Mouse (Mus musculus): ENCODE results near the gene Atg10.
"Not testable (repeated sequence)": the region's sequence is repeated elsewhere in the genome, so short reads cannot be mapped to it uniquely, and the experiment has no call there.

Gene Atg10

DNA sequence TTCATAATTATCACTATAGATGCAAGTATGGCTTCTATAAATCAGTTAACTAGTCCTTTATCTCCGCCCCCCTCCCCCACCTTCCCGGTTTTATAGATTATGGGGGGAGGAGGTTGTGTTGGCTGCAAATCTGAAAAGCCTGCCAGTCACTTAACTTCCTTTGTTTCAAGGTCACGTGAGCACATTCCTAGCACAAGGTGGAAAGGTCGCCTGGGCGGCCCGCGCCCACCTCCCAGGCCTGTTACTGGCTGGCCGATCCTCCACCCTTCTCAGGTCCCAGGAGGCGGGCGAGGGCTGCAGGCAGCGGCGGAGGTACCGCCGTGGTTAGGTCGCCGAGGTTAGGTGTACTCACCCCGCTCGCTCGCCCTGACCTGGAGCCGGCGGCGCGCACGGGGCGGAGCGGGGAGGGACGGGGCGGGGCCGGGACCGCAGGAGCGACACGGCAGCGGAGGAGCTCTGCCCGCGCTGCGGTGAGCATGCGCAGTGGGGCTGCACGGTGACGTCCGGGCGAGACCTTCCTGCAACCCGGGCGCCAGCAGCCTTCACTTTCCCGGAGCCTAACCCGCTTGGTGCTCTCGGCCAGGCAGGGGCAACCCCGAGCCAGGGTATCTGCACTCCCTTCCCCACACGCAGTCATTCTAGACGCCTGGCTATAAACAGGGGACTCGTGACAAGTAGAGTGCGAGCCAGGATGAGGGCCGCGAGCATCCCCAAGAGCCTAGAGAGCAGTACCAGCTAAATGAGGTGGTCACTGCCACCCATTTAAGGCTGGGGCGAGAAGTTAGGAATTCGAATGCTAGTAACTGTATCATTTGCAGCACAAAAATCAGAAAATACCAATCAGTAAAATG, at the start of gene Atg10:
Atg10 (minus strand) TSS at position 382 of the 851 bp plus-strand sequence.
- no peaks in the 10 kb centered on the region for H3K36me3 ChIP-seq (ENCODE audit: insufficient read depth, low read length)
- no peaks in the 10 kb centered on the region for H3K9me3 ChIP-seq (ENCODE audit: low read length)
- peaks cover 54% of the 10 kb centered on the region for H3K4me1 ChIP-seq (replicated peaks; ENCODE audit: low read depth, low read length)
- TF ChIP-seq NANOG (IDR thresholded peaks at IDR 0.05; ENCODE audit: borderline replicate concordance, low read length) (no peak), CTCF (conservative IDR thresholded peaks at IDR 0.05; ENCODE audit: low read length) (no peak), POU5F1 (IDR thresholded peaks at IDR 0.05; ENCODE audit: borderline replicate concordance, low read length) (no peak)
- H3K4me3 ChIP-seq (replicated peaks; ENCODE audit: low read length) = peak within 1 kb of the TSS; percentile 81
- no peaks in the 10 kb centered on the region for H3K27me3 ChIP-seq (ENCODE audit: insufficient read depth, low read length)

DNA sequence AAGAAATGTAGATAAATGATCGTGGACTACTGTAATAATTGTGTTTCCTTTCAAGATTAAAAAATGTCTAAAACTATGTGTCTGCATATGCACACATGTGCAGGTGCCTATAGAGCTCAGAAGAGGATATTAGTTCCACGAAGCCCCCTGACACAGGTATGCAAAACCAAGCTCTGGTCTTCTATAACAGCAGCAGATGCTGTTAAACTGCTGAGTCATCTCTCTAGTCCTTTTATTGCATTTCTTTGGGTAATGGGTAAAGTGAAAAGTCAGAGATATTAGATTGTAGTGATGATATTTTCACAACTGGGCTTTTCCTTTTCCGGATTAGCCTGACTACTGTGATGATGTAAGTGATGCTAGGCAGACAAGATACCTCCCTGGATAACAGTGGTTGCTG, 28.6 kb upstream of the Atg10 start:
- TF ChIP-seq POU5F1 (IDR thresholded peaks at IDR 0.05; ENCODE audit: borderline replicate concordance, low read length) (no peak), NANOG (IDR thresholded peaks at IDR 0.05; ENCODE audit: borderline replicate concordance, low read length) (no peak), CTCF (conservative IDR thresholded peaks at IDR 0.05; ENCODE audit: low read length) (no peak)
- H3K4me3 ChIP-seq (replicated peaks; ENCODE audit: low read length) = no peak overlapping the region
- no peaks in the 10 kb centered on the region for H3K36me3 ChIP-seq (ENCODE audit: insufficient read depth, low read length)
- no peaks in the 10 kb centered on the region for H3K4me1 ChIP-seq (replicated peaks; ENCODE audit: low read depth, low read length)
- H3K27me3 ChIP-seq (ENCODE audit: insufficient read depth, low read length) = no peaks in the 10 kb centered on the region
- no peaks in the 10 kb centered on the region for H3K9me3 ChIP-seq (ENCODE audit: low read length)

DNA sequence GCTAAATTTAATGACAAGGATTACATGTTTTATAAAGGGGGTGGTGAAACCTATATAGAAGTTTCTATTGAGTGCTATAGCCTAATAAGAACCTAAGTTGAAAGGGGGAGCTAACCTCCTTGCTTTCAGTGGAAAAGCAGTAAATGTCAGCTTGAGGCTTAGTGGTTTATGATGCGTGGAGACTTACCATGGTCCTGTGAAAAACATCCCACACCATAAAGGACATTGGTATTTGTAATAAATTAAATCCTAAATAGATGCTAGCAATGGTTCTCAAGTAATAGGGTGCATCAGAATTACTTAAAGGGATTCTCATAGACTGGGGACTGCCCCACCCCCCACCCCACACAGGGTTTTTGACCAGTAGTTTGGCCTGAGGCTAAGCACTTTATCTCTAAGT, 27.9 kb upstream of the Atg10 start:
- TF ChIP-seq NANOG (IDR thresholded peaks at IDR 0.05; ENCODE audit: borderline replicate concordance, low read length) (no peak), POU5F1 (IDR thresholded peaks at IDR 0.05; ENCODE audit: borderline replicate concordance, low read length) (no peak), CTCF (conservative IDR thresholded peaks at IDR 0.05; ENCODE audit: low read length) (no peak)
- Histone ChIP-seq H3K4me3 (replicated peaks; ENCODE audit: low read length) (no peak overlapping the region), H3K36me3 (ENCODE audit: insufficient read depth, low read length) (no peaks in the 10 kb centered on the region), H3K4me1 (replicated peaks; ENCODE audit: low read depth, low read length) (no peaks in the 10 kb centered on the region), H3K27me3 (ENCODE audit: insufficient read depth, low read length) (no peaks in the 10 kb centered on the region), H3K9me3 (ENCODE audit: low read length) (no peaks in the 10 kb centered on the region)

DNA sequence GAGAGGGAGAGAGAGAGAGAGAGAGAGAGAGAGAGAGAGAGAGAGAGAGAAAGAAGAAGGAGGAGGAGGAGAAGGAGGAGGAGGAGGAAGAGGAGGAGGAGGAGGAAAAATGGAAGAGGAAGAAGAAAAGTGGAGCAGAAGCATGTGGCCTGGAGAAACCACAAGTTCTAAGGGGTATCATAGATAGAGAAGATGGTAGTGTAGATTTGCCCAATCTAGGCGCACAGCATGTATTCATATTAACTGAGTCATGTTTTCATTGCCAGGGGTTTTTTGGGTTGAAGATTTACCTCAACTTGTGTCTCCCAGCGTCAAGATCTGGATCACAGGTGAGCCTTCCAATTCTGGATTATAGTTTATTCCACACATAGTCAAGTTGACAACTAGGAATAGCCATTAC, 26.3 kb upstream of the Atg10 start:
- not testable (repeated sequence) for H3K4me3 ChIP-seq (replicated peaks; ENCODE audit: low read length); H3K4me1 ChIP-seq (replicated peaks; ENCODE audit: low read depth, low read length); H3K27me3 ChIP-seq (ENCODE audit: insufficient read depth, low read length); H3K36me3 ChIP-seq (ENCODE audit: insufficient read depth, low read length); H3K9me3 ChIP-seq (ENCODE audit: low read length)

DNA sequence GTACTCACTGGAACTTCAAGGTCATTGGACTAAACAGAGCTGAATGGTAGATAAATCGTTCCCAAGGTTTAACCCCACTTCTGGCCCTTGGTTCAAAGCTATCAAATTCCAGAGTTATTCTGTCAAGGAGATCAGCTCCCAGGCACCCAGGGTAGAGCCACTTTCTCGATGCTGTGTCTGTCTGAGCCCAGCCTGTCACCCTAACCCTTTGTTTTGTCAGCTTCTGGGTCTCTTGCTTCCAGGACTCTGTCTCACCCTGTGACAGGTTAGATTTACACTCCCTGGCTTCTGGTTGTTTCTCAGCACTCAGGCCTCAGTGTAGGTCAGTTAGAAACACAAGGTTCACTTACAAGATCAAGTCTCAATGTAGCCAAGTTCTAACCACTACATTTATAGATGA, 22.7 kb upstream of the Atg10 start:
- TF ChIP-seq CTCF (conservative IDR thresholded peaks at IDR 0.05; ENCODE audit: low read length) (no peak), NANOG (IDR thresholded peaks at IDR 0.05; ENCODE audit: borderline replicate concordance, low read length) (no peak), POU5F1 (IDR thresholded peaks at IDR 0.05; ENCODE audit: borderline replicate concordance, low read length) (no peak)

DNA sequence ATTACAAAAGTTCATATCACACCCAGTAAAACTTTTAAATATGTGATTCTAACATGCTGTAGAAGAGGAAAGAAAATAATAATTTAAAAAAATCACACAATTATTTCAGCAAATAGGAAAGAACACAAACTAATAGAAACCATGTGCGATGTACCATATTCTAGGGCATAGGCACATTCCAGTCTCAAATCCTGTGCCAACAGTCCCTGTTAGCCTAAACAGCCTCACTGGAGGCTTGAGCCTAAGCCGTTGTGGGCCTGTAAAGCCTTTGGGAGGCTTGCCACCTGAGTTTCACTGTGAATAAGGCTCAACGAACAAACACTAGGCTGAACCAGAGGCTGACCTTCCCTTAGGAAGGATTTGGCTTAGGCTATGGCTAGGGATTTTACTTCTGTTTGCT, 14.2 kb upstream of the Atg10 start:
- TF ChIP-seq POU5F1 (IDR thresholded peaks at IDR 0.05; ENCODE audit: borderline replicate concordance, low read length) = no peak
- no peak for TF ChIP-seq CTCF (conservative IDR thresholded peaks at IDR 0.05; ENCODE audit: low read length)
- no peak for TF ChIP-seq NANOG (IDR thresholded peaks at IDR 0.05; ENCODE audit: borderline replicate concordance, low read length)
- Histone ChIP-seq H3K36me3 (ENCODE audit: insufficient read depth, low read length) (no peaks in the 10 kb centered on the region), H3K27me3 (ENCODE audit: insufficient read depth, low read length) (no peaks in the 10 kb centered on the region), H3K9me3 (ENCODE audit: low read length) (peaks cover 15% of the 10 kb centered on the region), H3K4me3 (replicated peaks; ENCODE audit: low read length) (no peak overlapping the region), H3K4me1 (replicated peaks; ENCODE audit: low read depth, low read length) (no peaks in the 10 kb centered on the region)

More for the DNA sequence above, 22.7 kb upstream of the Atg10 start:
- Histone ChIP-seq H3K4me1 (replicated peaks; ENCODE audit: low read depth, low read length) (no peaks in the 10 kb centered on the region), H3K27me3 (ENCODE audit: insufficient read depth, low read length) (no peaks in the 10 kb centered on the region), H3K9me3 (ENCODE audit: low read length) (no peaks in the 10 kb centered on the region), H3K36me3 (ENCODE audit: insufficient read depth, low read length) (no peaks in the 10 kb centered on the region), H3K4me3 (replicated peaks; ENCODE audit: low read length) (no peak overlapping the region)

DNA sequence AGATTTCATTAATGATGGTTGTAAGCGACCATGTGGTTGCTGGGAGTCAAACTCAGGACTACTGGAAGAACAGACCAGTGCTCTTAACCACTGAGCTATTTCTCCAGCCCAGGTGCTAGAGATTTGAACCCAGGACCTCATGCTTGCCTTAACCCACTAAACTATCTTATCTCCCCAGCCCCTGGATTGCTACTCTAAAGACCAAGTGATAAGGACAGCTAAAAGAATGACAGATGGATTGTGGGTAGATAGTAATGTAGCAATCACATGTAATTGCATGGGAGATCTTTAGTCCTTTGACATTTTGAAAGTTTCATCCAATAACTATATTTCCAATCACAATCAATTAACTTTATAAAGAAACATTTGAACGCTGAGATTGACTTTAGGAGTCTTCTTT, 13.1 kb upstream of the Atg10 start:
- Histone ChIP-seq H3K4me3 (replicated peaks; ENCODE audit: low read length) (no peak overlapping the region), H3K9me3 (ENCODE audit: low read length) (peaks cover 26% of the 10 kb centered on the region), H3K36me3 (ENCODE audit: insufficient read depth, low read length) (no peaks in the 10 kb centered on the region), H3K4me1 (replicated peaks; ENCODE audit: low read depth, low read length) (no peaks in the 10 kb centered on the region), H3K27me3 (ENCODE audit: insufficient read depth, low read length) (no peaks in the 10 kb centered on the region)
- no peak for TF ChIP-seq CTCF (conservative IDR thresholded peaks at IDR 0.05; ENCODE audit: low read length)
- no peak for TF ChIP-seq POU5F1 (IDR thresholded peaks at IDR 0.05; ENCODE audit: borderline replicate concordance, low read length)
- TF ChIP-seq NANOG (IDR thresholded peaks at IDR 0.05; ENCODE audit: borderline replicate concordance, low read length) = no peak

DNA sequence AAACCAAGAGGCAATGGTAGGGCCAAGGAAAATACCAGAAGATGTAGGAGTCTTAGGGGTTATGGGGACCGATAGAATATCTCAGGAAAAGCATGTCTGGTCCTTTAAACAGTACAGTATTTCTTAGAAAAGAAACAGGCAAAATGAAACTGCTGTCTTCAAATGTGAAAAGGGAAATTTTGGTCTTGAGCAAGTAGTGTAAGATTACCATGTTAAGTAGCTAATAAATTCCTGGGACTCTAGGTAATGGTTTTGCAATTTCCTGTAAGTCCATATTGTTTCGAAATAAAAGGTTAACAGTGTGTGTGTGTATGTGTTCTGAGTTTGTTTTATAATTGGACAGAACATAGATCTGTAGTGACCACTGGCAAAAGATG, 658 bp upstream of the Atg10 start:
- H3K27me3 ChIP-seq (ENCODE audit: insufficient read depth, low read length) = no peaks in the 10 kb centered on the region
- H3K36me3 ChIP-seq (ENCODE audit: insufficient read depth, low read length) = no peaks in the 10 kb centered on the region
- H3K4me3 ChIP-seq (replicated peaks; ENCODE audit: low read length) = peak overlapping the region; percentile 81
- TF ChIP-seq NANOG (IDR thresholded peaks at IDR 0.05; ENCODE audit: borderline replicate concordance, low read length) = no peak
- no peak for TF ChIP-seq CTCF (conservative IDR thresholded peaks at IDR 0.05; ENCODE audit: low read length)
- TF ChIP-seq POU5F1 (IDR thresholded peaks at IDR 0.05; ENCODE audit: borderline replicate concordance, low read length) = no peak
- H3K9me3 ChIP-seq (ENCODE audit: low read length) = no peaks in the 10 kb centered on the region
- peaks cover 52% of the 10 kb centered on the region for H3K4me1 ChIP-seq (replicated peaks; ENCODE audit: low read depth, low read length)

DNA sequence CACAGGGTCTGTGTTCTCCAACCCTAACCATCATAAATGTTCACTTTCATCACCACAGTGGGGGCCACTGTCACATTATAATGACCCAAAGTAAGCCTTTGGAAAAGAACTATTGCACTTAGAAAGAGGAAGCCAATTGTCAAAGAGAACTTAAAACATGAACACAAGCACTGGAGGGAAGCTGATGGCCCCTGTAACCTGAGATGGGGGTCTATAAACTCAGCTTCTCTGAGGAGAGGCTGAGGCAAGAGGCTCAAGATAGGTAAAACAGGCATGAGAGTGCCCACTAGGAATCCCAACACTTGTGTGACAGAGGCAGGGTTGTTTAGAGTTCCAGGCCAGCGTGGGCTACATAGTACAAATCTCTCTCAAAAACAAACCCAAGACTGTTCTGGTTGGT, 705 bp downstream of the Atg10 start:
- TF ChIP-seq POU5F1 (IDR thresholded peaks at IDR 0.05; ENCODE audit: borderline replicate concordance, low read length) (no peak), CTCF (conservative IDR thresholded peaks at IDR 0.05; ENCODE audit: low read length) (no peak), NANOG (IDR thresholded peaks at IDR 0.05; ENCODE audit: borderline replicate concordance, low read length) (peak; percentile 33; the same call in 1 of the 2 replicates)
- Histone ChIP-seq H3K27me3 (ENCODE audit: insufficient read depth, low read length) (no peaks in the 10 kb centered on the region), H3K4me1 (replicated peaks; ENCODE audit: low read depth, low read length) (peaks cover 56% of the 10 kb centered on the region), H3K4me3 (replicated peaks; ENCODE audit: low read length) (peak overlapping the region; percentile 81), H3K36me3 (ENCODE audit: insufficient read depth, low read length) (no peaks in the 10 kb centered on the region), H3K9me3 (ENCODE audit: low read length) (no peaks in the 10 kb centered on the region)

Data from E14TG2a.4 (cell line).